Mouse (Mus musculus): Measurements from ENCODE around the gene Fbxw5.
A peak's percentile ranks its signal among the peaks of the same experiment; 100 is the strongest.

Fbxw5 gene

DNA sequence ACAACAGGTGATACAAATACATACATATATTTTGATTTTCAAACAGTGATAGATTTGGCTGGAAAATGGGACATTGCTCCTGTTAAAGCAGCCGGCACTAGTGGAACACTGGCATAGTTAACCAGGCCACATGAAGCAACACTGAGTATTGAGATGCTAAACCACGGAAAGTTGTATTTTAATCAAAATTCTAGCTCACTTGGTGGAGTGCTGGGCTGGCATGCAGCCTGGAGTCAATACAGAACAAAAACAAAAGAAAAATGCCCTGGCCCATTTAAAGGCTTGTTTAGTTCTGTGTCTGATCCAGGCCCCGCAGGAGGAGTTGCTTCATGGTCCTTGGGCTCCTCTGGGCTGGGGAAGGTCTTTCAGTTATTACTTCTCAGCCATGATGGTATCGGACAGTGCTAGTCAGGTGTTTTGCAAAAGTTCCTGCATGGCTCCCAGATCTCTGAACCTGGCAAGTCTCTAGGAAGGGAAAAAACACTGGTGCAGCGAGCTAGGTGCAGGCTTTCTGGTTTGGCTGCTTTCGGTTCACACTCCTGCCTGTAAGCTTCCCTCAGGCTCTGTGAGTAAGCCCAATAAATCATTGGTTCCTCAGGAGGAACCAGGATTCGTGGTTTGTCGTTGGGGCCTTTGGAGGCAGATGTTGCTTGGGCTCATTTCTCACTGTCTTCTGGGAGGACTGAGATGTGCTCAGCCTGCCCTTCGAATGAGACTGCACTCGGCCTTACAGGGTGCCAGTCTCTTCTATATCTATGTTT is 20.8 kb upstream of the Fbxw5 start:
- no peak for DNase-seq

- DNase-seq, result no peak
Observed at GRCm38 (mm10) chr2:25480541-25480940, 20.0 kb upstream of the Fbxw5 start.

DNA sequence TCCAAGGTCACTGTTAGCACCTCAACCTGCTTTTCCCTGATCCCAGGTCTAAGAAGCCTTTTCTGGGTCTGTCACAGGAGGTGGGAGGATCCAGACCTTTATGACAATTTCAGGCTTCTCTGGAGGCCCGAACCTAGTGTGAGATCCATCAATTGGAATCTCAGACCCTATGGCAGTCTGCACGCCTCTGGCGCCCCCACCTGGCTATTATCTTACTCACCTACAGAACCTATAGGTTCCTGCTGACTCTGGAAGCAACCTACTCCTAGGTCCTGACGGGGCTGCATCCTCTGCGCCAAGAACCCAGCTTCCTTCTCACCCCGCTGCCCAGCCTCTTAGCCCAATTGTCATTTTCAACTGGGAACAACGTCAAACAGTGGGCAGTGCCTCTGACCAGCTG is 17.6 kb upstream of the Fbxw5 start:
- peak; percentile 75 for DNase-seq

- DNase-seq, result peak; percentile 60
Observed at GRCm38 (mm10) chr2:25484901-25485647, 15.5 kb upstream of the Fbxw5 start.

GRCm38 (mm10) chr2:25487965-25488670 is 12.4 kb upstream of the Fbxw5 start:
- DNase-seq, result no peak

DNA sequence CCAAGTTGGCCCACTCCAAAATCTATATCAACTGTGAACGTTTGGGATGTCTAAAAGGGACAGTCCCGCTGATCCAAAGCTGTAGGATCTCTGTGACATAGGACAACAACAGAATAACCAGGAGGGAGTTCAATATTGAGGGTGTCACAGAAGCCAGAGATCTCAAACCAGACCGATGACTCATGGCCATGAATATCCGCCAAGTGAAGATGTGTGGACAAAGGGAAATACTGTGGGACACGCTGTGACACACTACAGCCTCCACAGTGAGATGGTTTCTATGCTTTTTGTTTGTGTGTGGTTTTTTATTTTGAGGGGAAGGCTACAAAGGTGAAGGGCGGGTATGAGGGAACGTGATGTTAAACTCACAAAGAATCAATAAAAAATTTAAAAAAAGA is 11.9 kb upstream of the Fbxw5 start:
- no peak for DNase-seq

GRCm38 (mm10) chr2:25492988-25493387 is 7.6 kb upstream of the Fbxw5 start:
- no peak for DNase-seq

DNA sequence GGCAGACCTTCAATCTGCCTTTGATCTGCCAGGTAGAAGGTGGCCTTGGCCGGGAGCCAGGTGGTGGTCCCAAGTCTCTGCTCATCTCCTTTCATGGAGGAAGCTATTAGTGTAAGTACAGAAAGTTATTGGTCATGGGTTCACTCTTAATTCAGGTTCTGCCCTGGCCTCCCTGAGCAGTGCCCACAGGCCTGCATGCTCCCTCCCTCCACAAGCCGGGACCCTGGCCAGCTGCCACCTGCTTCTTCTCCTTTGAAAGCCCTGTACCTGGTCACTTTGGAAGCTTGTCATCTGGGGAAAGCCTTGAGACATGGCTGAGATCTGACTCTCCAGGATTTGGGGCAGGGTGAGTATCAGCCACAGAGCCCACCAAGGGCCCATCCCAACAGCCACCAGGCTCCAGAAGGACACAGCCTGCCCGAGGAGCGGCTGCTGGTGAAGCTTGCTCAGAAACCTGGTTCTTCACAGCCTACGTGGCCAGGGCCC is 7.0 kb upstream of the Fbxw5 start, which contains the start of gene Lcn12:
Lcn12 (minus strand) TSS at position 436 of the 486 bp plus-strand sequence.
- no peak for DNase-seq

GRCm38 (mm10) chr2:25496462-25496861 is 4.1 kb upstream of the Fbxw5 start:
- DNase-seq, result peak; percentile 17

GRCm38 (mm10) chr2:25497846-25498575 is 2.5 kb upstream of the Fbxw5 start:
- no peak for DNase-seq

DNA sequence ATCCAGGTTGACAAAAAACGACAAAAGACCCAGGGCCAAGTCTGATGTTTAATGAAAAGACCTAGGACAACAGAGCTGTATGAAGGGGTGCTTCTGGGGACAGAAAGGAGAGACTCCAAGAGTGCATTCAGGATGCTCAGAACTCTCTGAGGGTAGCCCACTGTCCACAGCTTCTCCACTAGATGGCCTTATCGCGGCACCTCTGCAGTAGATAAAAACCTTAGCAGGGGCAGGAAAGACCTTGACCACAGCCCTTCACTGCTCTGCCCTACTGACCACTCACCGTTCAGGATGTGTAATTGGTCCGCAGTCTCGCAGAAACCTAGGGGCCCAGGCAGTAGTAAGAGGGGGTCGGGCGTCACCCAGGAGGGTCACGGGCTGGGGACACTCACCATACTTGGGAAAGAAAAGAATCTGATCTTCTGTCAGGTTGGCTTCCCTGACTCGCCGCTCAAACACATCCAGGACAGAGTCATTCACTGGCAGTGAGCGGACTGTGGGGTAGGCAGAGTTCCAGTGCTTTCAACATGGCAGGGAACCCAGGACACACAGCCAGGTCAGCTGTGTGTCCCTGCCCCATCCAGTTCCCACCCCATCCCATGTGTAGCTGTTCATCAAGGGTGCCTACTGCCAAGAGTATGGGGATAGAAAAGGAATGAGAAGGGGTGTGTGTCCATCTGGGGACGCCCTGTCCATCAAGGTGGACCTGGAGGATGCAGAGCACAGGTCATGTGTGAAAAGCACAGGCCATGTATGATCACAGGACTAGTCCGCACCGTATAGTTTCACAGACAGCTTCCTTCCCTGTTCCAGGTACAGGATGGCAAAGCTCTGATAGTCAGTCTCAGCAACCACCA is 1.7 kb upstream of the Fbxw5 start:
- DNase-seq, result no peak

DNA sequence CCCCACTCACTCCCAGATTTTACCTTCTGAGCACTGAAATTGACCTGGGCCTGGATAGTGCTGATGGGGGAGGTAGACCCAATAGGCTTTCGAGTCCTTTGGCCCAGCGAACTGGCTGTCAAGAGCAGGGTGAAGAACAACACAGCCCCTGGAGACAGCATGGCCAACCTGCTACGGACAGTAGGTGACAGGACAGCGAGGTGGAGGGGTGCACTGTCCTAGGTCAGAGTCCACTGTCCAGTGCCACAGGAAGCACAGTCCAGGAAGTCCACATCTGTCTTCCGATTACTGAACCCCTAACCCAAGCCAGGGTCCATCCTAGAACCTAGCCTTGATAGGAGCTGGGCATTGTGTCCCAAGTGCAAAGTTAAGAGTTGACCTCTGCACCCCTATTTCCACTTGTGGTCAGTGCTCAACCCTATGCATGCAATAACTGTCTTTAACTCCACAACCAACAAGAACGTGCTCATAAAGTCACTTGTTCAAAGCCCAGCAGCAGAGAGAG is 427 bp upstream of the Fbxw5 start:
- DNase-seq, result no peak

DNA sequence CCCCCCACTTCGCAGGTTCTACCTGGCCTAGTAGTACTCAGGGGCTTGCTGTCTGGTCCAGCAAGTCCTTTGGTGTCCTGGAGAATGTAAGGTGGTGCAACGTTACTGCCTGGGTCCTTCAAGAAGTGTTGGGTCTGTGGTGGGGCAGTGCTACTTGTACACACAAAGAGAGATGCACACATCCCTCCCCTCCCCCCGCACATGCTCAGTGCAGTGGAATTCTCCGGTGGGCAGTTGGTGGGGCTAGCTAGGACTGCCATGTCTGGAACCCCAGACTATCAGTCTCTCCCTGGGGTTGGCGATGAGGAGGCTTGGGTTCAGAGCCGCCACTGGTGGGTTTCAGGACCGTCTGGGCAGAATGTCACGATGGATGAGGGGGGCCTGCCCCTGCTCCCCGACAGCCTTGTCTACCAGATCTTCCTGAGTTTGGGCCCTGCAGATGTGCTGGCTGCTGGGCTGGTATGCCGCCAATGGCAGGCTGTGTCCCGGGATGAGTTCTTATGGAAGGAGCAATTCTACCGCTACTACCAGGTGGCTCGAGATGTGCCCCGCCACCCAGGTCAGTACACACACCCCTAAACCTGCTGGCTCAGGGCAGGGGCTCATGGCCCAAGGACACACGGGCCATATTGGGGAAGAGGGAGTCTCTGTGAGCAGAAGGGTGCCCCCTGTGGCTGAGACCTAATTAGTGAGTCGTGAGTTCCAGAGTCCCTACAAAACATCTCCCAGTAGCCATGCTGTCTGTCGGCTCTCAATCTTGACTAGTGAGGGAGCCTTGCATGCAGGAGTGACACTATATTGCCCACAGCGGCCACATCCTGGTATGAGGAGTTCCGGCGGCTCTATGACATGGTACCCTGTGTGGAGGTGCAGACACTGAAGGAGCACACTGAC is 1.3 kb downstream of the Fbxw5 start, which contains the start of gene C8g:
C8g (minus strand) TSS at position 127 of the 894 bp plus-strand sequence.
- peak; percentile 18 for DNase-seq

DNA sequence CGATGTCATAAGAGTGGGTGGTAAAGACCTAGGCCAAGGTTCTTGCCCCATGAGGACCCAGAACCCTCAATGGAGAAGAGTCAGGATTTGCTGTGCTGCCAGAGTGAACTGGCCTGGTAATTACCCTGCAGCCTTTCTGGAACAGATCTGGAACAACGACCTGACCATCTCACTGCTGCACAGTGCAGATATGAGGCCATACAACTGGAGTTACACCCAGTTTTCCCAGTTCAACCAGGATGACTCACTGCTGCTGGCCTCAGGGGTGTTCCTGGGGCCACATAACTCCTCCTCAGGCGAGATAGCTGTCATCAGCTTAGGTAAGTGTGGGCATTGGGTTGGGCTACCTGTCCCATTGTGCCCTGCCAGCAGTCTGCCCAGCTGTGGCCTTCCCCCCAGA is 2.2 kb downstream of the Fbxw5 start:
- no peak for DNase-seq

- DNase-seq, result no peak
Observed at GRCm38 (mm10) chr2:25504538-25504937, 4.0 kb downstream of the Fbxw5 start.

DNA sequence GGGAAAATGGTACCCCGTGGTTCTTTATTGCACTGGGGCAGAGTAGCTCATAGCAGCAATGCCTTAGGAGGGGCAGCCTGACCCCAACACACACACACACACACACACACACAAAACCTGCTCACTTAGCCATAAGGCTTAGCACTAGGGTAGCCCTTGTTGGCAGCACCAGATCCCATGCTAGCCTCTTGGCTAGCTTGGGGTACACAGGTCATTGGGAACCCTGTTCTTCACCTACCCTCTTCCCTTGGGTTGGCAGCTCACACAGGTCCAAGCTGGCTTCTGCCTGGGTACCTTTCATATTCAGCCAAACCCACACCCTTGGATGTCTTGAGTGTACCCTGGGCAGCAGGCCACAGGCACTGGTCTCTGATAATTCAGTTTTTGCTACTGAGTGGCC is 4.5 kb downstream of the Fbxw5 start:
- no peak for DNase-seq

GRCm38 (mm10) chr2:25505860-25506259 is 5.3 kb downstream of the Fbxw5 start:
- no peak for DNase-seq

DNA sequence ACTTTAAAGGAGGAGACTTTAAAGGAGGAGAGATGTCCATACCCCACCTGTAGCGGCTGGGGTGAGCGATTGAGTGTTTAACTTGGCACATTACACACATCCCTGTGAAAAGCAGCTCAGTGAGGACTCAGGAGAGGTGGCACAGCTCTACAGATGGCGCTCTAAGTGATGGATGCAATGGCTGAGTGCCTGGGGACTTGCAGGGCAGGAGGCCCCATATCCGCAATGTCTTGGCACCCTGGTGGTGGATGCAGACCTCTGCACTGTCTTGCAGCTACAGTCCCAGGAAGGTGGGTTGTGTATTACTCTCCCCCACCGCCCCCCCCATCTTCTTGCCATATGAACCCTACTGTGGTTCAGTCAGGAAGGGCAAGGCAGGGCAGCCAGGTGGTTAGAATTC is 6.4 kb downstream of the Fbxw5 start:
- peak; percentile 64 for DNase-seq

DNA sequence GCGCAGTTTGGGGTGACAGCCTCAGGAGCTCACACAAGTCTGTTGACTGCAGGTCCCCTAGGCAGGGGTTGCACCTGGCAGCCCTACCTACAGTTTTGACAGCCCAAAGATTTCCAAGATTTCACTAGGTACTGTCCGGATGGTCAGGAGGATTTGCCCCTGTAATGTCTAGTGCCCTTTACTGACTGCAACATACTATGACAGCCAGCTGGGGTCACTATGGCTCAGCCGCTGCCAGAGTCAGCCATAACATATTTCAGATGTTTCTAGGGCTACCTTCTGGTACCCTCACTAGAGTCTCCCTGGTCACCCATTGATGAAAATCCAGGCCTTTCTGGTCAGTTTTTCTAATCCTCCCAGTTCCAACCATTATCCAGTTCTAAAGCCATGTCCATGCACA is 9.4 kb downstream of the Fbxw5 start:
- DNase-seq, result no peak

DNA sequence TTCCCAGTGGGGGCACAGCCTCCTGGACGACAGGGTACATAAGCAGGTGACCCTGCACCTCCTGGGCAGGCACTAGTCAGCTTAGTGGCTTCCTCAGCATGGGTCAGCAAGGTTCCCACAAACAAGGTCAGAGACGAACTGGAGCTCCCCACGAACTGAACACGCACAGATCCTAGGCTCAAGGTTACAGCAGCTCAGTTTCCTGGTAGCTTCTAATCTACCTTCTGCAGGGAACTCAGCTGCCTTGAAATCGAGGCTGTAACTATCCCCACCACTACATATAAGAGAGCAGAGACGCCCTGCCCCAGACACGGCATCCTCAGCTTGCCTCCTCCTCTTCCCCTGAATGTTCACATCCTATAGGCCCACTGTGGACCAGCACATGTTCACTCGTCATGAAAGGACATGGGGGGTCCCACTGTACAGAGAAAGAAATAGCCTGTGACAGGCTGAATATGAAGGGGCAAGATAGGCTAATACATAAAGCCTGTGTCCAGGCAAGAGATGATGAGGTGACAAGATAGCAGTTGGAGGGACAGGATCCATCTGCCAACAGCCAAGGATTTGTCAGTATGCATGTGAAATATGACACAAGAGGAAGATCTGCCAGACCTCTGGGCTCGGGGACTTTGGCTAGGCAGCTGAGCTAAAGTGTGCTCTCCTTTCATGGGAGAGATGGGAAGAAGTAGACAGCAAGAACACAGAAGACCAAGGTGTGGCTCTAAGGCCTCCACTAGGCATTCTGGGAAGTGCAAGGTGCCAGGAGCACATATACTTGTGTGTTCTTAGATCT is 26.2 kb downstream of the Fbxw5 start:
- DNase-seq, result no peak

Data from thymus, postnatal 25 days (tissue).